ENCODE assay signal across 16 mouse cellular contexts in the genomic region with DNA sequence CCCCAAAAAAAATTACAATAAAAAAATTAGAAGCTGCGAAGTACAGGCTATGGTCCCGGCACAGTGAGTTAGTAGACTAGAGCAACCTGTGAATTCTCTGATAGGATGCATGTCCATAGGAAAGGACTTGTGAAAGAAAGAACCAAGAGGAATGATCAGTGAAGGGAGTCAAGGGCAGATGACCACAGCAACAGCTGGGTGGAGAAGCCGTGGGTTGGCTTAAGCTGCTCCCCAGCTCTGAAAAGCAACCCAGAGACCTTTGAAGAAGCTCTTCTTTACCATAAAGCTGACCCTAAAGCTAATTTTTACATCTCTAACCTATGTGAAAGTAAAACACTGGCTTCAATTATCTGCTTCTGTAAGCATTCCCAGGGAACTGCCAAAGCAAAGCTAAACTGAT.
"Had no signal": no experiment of that assay in that cellular context is flagged by ENCODE, and none has a peak within 500 bp of the region (broad histone marks: within the 10 kb centered on the region; RNA-seq: fewer than 3 reads in every experiment).

No protein-coding gene starts in this region.

- H3K27me3 ChIP-seq: neural tube, embryonic 13.5 days; neural tube, embryonic 15.5 days; stomach, embryonic 15.5 days had no signal

- H3K36me3 ChIP-seq: neural tube, embryonic 13.5 days; neural tube, embryonic 15.5 days; stomach, embryonic 15.5 days had no signal

- H3K9ac ChIP-seq: neural tube, embryonic 13.5 days; neural tube, embryonic 15.5 days; stomach, embryonic 15.5 days had no signal

- H3K4me3 ChIP-seq: neural tube, embryonic 13.5 days; neural tube, embryonic 15.5 days; stomach, embryonic 15.5 days had no signal

- DNase-seq: retina, postnatal 1 day; right cerebral cortex, adult 18-20 months; right cerebral cortex, postnatal 14 days; right cerebral cortex, postnatal 25 days; right cerebral cortex, postnatal 4 days; spleen, adult 18-20 months; thymus, adult 18-20 months; thymus, adult 2 months; thymus, postnatal 14 days; thymus, postnatal 25 days; thymus, postnatal 36 days; thymus, postnatal 4 days had no signal

- H3K9me3 ChIP-seq: neural tube, embryonic 13.5 days; neural tube, embryonic 15.5 days; stomach, embryonic 15.5 days had no signal

- H3K4me2 ChIP-seq: neural tube, embryonic 13.5 days; neural tube, embryonic 15.5 days; stomach, embryonic 15.5 days had no signal

- H3K27ac ChIP-seq: neural tube, embryonic 13.5 days; neural tube, embryonic 15.5 days; stomach, embryonic 15.5 days; stomach, postnatal 0 days had no signal
